Mouse (Mus musculus): Measurements from ENCODE around the gene Ephb3. TPM values are rescaled to one million over a fixed set of nuclear protein-coding genes. Genes with fewer than 3 reads are reported as not detected.
A peak's percentile ranks its signal among the peaks of the same experiment; 100 is the strongest.

The Ephb3 gene
- total RNA-seq, 2 experiments from 2014 or later = 19.4 to 25.7 TPM

GRCm38 (mm10) chr16:21245387-21245786, 40.8 kb downstream of the Ephb3 start:
- DNase-seq (ENCODE audit: extremely low spot score in 1 of 2, low spot score in 1 of 2) = no peak

GRCm38 (mm10) chr16:21245931-21246390, 41.4 kb downstream of the Ephb3 start:
- DNase-seq (ENCODE audit: extremely low spot score in 1 of 2, low spot score in 1 of 2) = peak; percentile 58 to 76

DNA sequence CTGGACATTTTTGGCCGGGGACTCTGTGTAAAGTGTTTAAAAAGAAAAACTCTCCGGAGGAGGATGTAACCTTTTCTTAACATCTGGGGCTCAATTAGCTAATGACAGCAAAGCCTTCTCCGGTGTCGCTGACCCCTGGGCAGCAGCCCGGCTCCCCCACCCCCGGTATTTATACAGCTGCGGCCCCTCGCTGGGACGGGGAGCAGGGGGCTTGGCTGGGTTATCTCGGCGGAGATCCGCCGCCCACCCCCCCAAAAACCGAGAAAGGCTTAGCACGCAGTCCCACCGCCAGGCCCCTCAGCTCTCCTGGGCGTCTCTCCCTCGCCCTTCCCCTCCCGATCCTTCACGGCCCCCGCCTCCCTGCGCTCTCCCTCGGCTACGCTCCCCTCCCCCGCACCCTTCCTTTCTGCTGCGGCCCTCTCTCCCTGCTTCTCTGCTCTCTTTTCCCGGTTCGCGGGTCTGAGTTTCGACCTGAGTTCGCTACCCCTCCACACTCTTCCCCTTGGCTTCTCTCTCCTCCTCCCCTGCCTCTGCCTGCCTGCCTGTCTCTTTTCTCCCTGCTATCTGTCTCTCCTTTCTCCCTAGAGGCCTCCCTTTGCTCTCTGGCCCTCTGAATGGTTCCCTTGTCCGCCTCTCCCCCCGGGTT, 42.0 kb downstream of the Ephb3 start:
- DNase-seq (ENCODE audit: extremely low spot score in 1 of 2, low spot score in 1 of 2) = no peak

DNA sequence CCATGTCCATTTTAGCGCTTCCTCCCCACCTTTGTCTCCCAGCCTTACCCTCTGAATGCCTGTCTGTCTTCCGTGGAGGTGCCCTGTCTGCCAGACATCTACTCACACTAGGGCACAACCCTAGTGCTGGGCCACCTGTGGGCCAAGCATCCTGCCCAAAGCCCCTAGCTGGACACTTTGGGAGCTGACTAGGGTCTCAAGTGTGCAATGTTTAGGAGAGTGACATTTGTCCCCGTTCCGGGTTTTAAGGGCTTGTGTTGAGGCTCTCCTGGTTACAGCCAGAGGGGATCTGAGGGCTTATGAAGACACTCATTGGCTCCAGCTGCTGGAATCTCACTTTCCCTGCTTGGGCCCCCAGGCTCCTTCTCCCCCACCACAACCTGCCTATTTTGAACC, 42.5 kb downstream of the Ephb3 start:
- DNase-seq (ENCODE audit: extremely low spot score in 1 of 2, low spot score in 1 of 2) = no peak

DNA sequence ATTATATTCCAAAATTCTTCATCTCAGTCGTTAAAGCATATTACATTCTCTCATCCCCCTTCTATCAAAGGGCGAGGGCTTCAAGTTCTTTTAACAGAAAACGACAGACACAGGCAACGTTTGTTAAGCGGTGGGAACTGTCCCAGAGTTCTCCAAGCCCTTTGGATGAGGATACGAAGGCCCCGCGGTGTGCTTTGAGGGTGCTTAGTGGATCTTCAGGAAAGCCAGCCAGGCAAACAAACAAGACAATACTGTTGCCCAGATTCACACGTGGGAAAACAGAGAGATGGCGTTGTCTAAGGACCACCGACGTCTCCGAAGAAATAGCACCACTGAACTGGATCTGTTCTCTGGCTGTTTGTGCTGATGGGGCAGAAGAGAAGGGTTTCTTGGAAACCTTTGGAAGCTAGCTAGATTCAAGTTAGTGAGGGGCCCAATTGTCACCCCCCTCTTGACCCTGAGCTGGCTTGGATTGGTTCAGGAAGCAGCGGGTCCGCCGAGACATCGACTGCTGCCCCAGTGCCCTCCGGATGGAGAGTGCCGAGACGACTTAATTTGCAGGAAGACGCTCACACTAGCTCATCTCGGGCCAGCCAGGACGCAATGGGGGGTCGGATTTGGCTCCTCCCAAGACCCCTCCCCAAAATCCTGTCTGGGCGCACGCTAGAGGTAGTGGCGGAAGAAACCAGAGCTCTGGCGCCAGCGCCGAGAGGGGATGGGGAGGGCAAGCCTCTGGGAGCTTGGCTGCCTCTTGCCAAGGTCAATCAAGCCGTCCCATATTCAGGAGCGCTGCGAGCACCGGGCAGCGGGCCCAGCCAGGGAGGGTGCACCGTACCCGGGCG, 43.5 kb downstream of the Ephb3 start:
- DNase-seq (ENCODE audit: extremely low spot score in 1 of 2, low spot score in 1 of 2) = peak in 1 of 2 experiments; percentile 37

GRCm38 (mm10) chr16:21248713-21249531, 44.4 kb downstream of the Ephb3 start:
- no peak for DNase-seq (ENCODE audit: extremely low spot score in 1 of 2, low spot score in 1 of 2)

DNA sequence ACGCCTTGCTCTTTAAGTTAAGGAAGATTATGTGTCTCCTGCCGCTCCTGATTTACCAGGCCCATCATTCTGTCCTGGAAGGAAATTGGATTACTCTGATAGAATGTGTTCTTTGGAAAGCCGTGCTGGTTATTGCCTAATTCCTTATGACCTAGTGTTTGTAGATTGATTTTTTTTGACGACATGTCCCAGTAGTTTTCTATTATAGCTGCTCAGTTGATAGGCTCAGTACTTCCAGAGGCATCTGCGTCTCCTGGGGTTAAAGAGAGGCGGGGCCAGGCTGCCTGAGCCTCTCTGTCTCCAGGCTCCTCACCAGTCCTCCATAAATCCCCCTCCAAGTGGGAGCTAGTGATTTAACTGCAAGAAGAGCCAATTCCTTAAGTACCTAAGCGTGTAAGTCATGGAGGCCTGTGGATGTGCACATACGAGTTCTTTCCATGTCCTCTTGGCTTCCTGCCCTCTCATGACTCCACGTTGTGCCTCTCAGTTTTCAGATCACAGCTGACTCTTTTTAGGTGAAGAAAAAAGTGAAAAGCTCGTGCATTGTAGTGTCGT, 47.9 kb downstream of the Ephb3 start:
- DNase-seq (ENCODE audit: extremely low spot score in 1 of 2, low spot score in 1 of 2) = no peak

DNA sequence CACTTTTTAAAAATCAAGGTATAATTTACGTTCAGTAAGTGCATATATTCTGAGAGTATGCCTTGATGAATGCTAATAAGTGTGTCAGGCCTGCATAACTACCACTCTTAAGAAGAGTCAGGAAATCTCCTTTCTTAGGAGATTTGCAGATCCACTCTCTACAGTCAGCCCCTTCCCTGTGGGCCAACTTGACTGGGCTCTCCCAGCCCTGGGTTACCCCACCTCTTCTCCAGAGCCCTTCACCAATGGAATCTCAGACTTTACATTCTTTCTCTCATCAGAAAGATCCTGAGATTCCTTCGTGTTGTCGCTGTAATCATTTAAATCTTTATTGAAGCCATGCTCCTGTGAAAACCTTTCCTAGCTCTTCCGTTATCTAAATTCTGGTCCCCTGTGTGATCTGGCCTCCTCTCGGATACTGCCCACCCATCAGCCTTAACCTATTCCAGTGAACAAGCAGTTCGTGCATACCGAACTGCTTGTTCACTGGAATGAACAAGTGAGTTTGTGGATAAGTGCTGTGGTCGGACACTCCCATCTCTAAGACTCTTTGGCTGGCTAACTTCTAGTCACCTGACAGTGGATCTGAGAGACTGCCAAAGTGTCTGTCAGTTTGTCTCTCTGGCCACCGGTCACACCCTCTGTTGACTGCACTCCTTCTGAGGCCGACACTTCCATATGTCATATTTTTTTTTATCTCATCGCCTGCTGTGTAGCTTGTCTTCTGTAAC, 51.2 kb downstream of the Ephb3 start:
- no peak for DNase-seq (ENCODE audit: extremely low spot score in 1 of 2, low spot score in 1 of 2)

DNA sequence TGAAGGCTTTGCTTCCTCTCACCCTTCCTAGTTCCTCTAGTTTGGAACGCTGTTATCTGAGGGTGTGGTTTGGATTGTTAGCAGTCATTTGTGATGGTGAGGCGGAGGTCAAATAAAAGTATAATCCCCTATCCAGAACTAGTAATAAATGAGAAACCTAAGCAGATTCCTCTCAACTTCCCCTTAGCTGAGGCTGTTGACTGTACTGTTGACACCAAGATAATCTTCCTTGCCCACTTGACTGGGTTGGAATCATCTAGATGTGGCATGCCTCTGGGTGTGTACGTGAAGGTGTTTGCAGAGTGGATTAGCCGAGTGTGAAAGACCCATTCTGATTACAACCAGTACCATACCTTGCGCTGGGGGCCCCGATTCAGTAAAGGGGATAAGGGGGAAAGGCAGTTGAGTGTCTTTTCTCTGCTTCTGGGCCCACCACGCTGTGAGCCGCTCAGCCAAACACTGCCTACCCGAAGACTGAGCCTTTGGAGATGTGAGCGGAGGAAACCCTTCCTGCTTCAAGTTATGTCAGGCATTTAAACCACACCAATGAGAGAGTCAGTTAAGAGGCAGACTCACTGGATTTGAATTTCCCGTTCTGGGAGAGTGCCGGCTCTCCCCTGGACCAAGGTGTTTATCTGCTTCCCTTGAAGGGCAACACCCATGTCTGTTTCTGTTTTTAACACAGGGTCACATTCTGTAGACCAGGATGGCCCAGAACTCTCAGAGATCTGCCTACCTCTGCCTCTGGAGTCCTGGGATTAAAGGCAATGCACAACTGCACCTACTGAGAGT, 52.2 kb downstream of the Ephb3 start:
- no peak for DNase-seq (ENCODE audit: extremely low spot score in 1 of 2, low spot score in 1 of 2)

GRCm38 (mm10) chr16:21265417-21265816, 60.9 kb downstream of the Ephb3 start:
- DNase-seq (ENCODE audit: extremely low spot score in 1 of 2, low spot score in 1 of 2) = no peak

- no peak for DNase-seq (ENCODE audit: extremely low spot score in 1 of 2, low spot score in 1 of 2)
Measured at GRCm38 (mm10) chr16:21269775-21270174, 65.2 kb downstream of the Ephb3 start.

GRCm38 (mm10) chr16:21271773-21272247, 67.3 kb downstream of the Ephb3 start:
- DNase-seq (ENCODE audit: extremely low spot score in 1 of 2, low spot score in 1 of 2) = no peak

DNA sequence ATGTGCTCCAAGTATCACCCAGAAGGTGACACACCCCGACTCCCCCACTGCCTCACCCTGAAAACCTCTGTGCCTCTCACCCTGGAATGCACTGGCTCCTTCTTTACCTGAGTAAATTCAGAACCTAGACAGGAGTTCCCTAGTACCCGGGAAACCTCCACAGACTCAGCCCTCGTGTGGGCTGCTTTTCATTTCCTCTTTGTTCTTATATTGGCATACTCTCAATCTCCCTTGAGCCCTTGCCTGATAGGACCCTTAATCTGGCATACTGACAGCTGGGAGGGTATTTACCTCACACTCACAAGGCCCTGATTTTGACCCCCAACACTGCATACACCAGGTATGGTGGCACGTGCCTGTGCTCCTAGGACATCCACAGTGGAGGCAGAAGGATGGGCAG, 68.2 kb downstream of the Ephb3 start:
- DNase-seq (ENCODE audit: extremely low spot score in 1 of 2, low spot score in 1 of 2) = no peak

Small RNA genes lying within 50 kb of the gene (microRNA-seq; reads per million reads assigned to microRNA genes)
- 0 reads per million in 2 experiments for gene Mir7680

Other genes with a start within 250 kb of the Ephb3 start
- 1 to 10 TPM in 1 of 2 experiments, under 1 TPM in 1; 0.89 to 1.0 TPM for gene Teddm3, start 50.8 kb upstream of the Ephb3 start, total RNA-seq (2021)
- 10 to 100 TPM; 48.2 to 53.3 TPM for gene Vps8, start 218.4 kb downstream of the Ephb3 start, total RNA-seq (2021)